Mouse (Mus musculus): ENCODE results near the gene Fkbp7.
"Not testable (repeated sequence)": the region's sequence is repeated elsewhere in the genome, so short reads cannot be mapped to it uniquely, and the experiment has no call there.

Fkbp7 gene

DNA sequence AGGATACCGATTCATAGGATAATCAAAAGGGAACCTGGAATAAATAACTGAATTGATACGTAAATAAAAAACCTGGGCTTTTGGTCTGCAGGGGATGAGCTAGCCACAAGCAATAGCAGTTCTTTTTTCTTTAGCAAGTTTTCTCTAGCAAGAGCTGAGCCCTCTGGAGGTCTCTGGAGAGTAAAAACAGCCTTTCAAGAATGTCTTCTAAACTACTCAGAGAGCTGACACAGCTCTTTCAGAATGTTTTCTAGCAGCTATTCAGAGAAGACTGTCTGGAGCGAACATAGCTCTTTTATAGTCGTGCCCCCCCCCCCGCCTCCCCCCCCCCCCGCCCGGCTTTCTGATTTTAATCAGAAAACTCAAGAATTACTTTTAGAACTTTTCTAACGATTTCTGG is 13.5 kb downstream of the Fkbp7 start:
- no peak for DNase-seq

GRCm38 (mm10) chr2:76658551-76658950 is 14.4 kb downstream of the Fkbp7 start:
- DNase-seq: no peak

- DNase-seq: no peak
These were observed 16.9 kb downstream of the Fkbp7 start for GRCm38 (mm10) chr2:76655982-76656381.

- no peak for DNase-seq
These were observed 17.5 kb downstream of the Fkbp7 start for GRCm38 (mm10) chr2:76655444-76655843.

- DNase-seq: no peak
These were observed 18.3 kb downstream of the Fkbp7 start for GRCm38 (mm10) chr2:76654646-76655045.

- no peak for DNase-seq
These were observed 19.8 kb downstream of the Fkbp7 start for GRCm38 (mm10) chr2:76653070-76653469.

DNA sequence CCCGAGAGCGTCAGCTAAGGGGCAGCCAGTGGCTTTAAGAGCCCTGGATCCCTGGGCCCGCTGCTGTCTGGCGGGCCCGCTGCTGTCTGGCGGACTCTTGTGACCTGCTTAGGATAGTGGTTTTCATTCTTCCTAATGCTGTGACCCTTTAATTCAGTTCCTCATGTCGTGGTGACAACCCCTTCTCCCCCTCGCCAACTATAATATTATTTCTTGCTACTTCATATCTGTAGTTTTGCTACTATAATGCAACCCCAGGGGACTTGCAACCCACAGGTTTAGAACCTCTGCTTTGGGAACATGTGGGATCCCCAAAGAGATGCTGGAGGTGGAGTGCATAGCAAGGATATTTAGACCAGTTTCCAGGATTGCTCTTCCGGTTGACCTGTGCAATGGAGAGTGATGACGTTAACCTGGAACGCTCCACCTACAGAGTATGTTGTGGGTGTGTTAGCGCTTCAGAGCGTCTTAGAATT is 24.2 kb downstream of the Fkbp7 start:
- no peak for DNase-seq

DNA sequence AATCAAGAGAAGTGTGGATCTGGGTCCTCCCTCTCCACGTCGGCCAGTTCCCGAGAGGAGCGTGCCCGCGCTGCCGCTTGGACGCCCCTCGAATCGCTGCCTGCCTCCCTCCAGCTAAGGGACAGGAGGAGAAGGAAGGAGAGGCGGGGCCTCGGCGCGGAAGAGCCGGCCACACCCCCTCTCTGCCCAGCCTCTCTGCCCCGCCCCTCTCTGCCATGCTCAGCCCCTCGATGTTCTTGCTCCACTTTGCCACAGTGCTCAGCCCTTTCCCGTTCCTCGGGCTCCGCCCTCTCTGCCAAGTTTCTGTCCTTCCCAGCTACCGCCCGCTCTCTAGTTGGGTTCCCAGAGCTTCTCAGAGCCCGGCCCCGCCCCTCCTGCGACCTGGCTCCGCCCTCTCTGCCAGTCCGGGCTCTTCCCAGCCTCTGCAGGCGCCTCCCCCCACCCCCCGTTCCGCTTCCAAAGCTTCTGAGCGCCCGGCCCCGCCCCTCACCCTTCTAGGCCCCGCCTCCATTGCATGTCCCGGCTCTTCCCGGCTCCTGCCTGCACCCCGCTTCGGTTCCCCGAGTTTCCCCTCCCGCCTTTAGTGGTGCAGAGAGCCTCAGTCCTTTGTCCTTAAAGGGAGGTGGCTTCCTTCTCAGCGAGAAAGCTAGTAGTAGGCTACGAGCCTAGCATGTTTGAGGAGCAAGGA is 24.9 kb downstream of the Fkbp7 start, which contains the start of the genes Prkra and Pjvk:
TSS of gene Prkra (minus strand) at position 133 of the 688 bp plus-strand sequence.
TSS of gene Pjvk (plus strand) at position 594 of the 688 bp plus-strand sequence.
- DNase-seq: peak; percentile 99

DNA sequence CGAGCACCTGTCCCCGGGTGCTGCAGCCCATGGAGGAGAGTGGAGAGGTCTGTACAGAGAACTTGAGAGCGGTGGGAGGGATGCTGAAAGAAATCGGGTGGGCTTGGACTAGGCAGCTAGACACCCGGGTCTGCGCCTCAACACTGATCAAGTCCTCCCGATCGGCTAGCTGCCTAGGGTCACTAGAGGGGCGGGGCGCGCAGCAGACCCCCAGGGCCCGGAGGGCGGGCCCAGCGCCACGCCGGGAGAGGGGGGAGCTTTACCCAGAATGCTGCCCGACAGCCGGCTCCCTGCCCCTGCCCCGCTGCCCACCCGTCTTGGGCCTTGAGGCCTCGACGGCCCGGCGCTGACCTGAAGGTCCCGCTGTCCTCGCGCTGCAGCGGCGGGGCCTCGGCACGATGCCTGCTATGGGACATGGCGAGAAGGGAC is 25.5 kb downstream of the Fkbp7 start:
- peak; percentile 9 for DNase-seq

GRCm38 (mm10) chr2:76643801-76644200 is 29.1 kb downstream of the Fkbp7 start:
- no peak for DNase-seq

- DNase-seq: no peak
These were observed 33.3 kb downstream of the Fkbp7 start for GRCm38 (mm10) chr2:76639637-76640036.

GRCm38 (mm10) chr2:76631600-76631999 is 41.3 kb downstream of the Fkbp7 start:
- DNase-seq: no peak

- DNase-seq: no peak
These were observed 42.6 kb downstream of the Fkbp7 start for GRCm38 (mm10) chr2:76630293-76630692.

- not testable (repeated sequence) for DNase-seq
These were observed 50.6 kb downstream of the Fkbp7 start for GRCm38 (mm10) chr2:76622316-76622715.

GRCm38 (mm10) chr2:76621724-76622123 is 51.2 kb downstream of the Fkbp7 start:
- DNase-seq: no peak

GRCm38 (mm10) chr2:76620188-76620587 is 52.7 kb downstream of the Fkbp7 start:
- DNase-seq: no peak

- peak; percentile 55 for DNase-seq
These were observed 54.8 kb downstream of the Fkbp7 start for GRCm38 (mm10) chr2:76618078-76618477.
